Comparison of ENCODE assay signal across 15 mouse cellular contexts in the genomic region with DNA sequence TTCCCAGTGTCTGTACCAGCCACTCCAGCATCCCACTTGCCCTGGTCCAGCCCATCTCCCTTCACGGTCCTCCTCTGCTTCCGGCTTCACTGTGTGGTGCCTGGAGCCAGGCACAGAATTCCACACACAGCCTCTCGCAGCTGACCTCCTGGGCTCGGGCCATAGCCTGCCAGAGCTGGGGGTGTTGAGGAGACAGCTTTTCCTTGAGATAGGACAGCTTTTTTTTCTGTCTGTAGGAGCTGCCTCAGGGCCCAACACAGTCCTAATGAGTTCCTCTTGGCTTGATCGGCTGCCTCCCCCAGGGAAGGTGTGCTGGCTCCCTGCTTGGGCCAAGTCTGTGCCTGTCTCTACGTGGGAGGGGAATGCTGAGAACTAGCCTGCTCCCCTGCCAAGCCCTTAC. TPM values are rescaled to one million over a fixed set of nuclear protein-coding genes. Genes with fewer than 3 reads are reported as not detected.
DNase-seq lines count a peak whose midpoint lies in the region; ATAC-seq and TF ChIP-seq lines count a peak whose summit lies in the region.
"Had no signal": no experiment of that assay in that cellular context is flagged by ENCODE, and none has a peak within 500 bp of the region (broad histone marks: within the 10 kb centered on the region; RNA-seq: fewer than 3 reads in every experiment).

No protein-coding gene starts in this region.

- no peaks in the 10 kb centered on the region for H3K36me3 ChIP-seq in lung, postnatal 0 days (ENCODE audit: insufficient read depth, low read length)
- no peaks in the 10 kb centered on the region for H3K36me3 ChIP-seq in embryonic facial prominence, embryonic 15.5 days
- H3K36me3 ChIP-seq in limb, embryonic 14.5 days (ENCODE audit: control insufficient read depth, insufficient read depth, low read length): no peaks in the 10 kb centered on the region
- H3K36me3 ChIP-seq: heart, embryonic 15.5 days; intestine, embryonic 15.5 days; neural tube, embryonic 15.5 days had no signal

- H3K27ac ChIP-seq in lung, postnatal 0 days (ENCODE audit: low read length): no peak overlapping the region
- peak overlapping the region; percentile 51 for H3K27ac ChIP-seq in embryonic facial prominence, embryonic 15.5 days (replicated peaks)
- no peak overlapping the region for H3K27ac ChIP-seq in limb, embryonic 14.5 days (replicated peaks; ENCODE audit: low read depth, low read length)
- H3K27ac ChIP-seq: heart, embryonic 15.5 days; intestine, embryonic 15.5 days; layer of hippocampus, adult 2 months; neural tube, embryonic 15.5 days had no signal

- WGBS in lung, postnatal 0 days: 22% methylated on average over 6 of the region's 6 CpGs
- WGBS in embryonic facial prominence, embryonic 15.5 days: 6% methylated on average over 6 of the region's 6 CpGs
- 2% methylated on average over 5 of the region's 6 CpGs for WGBS in limb, embryonic 14.5 days

- H3K4me1 ChIP-seq in lung, postnatal 0 days (ENCODE audit: insufficient read depth, low read depth, low read length): no peaks in the 10 kb centered on the region
- peaks cover 45% of the 10 kb centered on the region for H3K4me1 ChIP-seq in embryonic facial prominence, embryonic 15.5 days
- peaks cover 10% of the 10 kb centered on the region for H3K4me1 ChIP-seq in limb, embryonic 14.5 days (ENCODE audit: control insufficient read depth, insufficient read depth, low read length)

- no peak for TF ChIP-seq EP300 in lung, postnatal 0 days (IDR thresholded peaks at IDR 0.05)

- no peak overlapping the region for H3K4me3 ChIP-seq in lung, postnatal 0 days (ENCODE audit: low read depth, low read length)
- H3K4me3 ChIP-seq in embryonic facial prominence, embryonic 15.5 days (replicated peaks): no peak overlapping the region
- H3K4me3 ChIP-seq in limb, embryonic 14.5 days (replicated peaks; ENCODE audit: low read length): no peak overlapping the region
- H3K4me3 ChIP-seq: heart, embryonic 15.5 days; intestine, embryonic 15.5 days; layer of hippocampus, adult 2 months; megakaryocyte, embryonic 14.5 days; neural tube, embryonic 15.5 days had no signal

- no peak overlapping the region for H3K4me2 ChIP-seq in lung, postnatal 0 days (replicated peaks; ENCODE audit: low read depth, low read length)
- H3K4me2 ChIP-seq in embryonic facial prominence, embryonic 15.5 days (replicated peaks): no peak overlapping the region
- no peak overlapping the region for H3K4me2 ChIP-seq in limb, embryonic 14.5 days (replicated peaks; ENCODE audit: low read depth, low read length, severe bottlenecking)
- H3K4me2 ChIP-seq: heart, embryonic 15.5 days; intestine, embryonic 15.5 days; neural tube, embryonic 15.5 days had no signal

- TF ChIP-seq CTCF in lung, postnatal 0 days (IDR thresholded peaks at IDR 0.05): no peak

- ATAC-seq in frontal cortex, adult (ENCODE audit: low TSS enrichment): 0 out of 2 replicates have a peak, but pooled peaks have one; percentile 20
- no peak; the same call in 1 of the 2 replicates for ATAC-seq in lung, postnatal 0 days
- peak; percentile 25; the same call in 1 of the 2 replicates for ATAC-seq in embryonic facial prominence, embryonic 15.5 days (ENCODE audit: insufficient number of reproducible peaks, low FRiP score, low TSS enrichment, low read depth)
- ATAC-seq in limb, embryonic 14.5 days (ENCODE audit: low FRiP score, low read depth): no peak; the same call in 1 of the 2 replicates
- ATAC-seq: intestine, embryonic 15.5 days had no signal

- H3K9ac ChIP-seq in lung, postnatal 0 days (replicated peaks; ENCODE audit: low read depth): no peak overlapping the region
- no peak overlapping the region for H3K9ac ChIP-seq in embryonic facial prominence, embryonic 15.5 days
- peak overlapping the region; percentile 21; the same call in 1 of the 2 replicates for H3K9ac ChIP-seq in limb, embryonic 14.5 days (ENCODE audit: low read depth, low read length, severe bottlenecking)
- H3K9ac ChIP-seq: heart, embryonic 15.5 days; intestine, embryonic 15.5 days; neural tube, embryonic 15.5 days had no signal

- H3K9me3 ChIP-seq in lung, postnatal 0 days (ENCODE audit: low read length): no peaks in the 10 kb centered on the region
- H3K9me3 ChIP-seq in embryonic facial prominence, embryonic 15.5 days (replicated peaks): no peaks in the 10 kb centered on the region
- H3K9me3 ChIP-seq in limb, embryonic 14.5 days (ENCODE audit: control insufficient read depth, low read length): no peaks in the 10 kb centered on the region
- H3K9me3 ChIP-seq: heart, embryonic 15.5 days; intestine, embryonic 15.5 days; megakaryocyte, embryonic 14.5 days; neural tube, embryonic 15.5 days had no signal

- TF ChIP-seq POLR2A in limb, embryonic 14.5 days (IDR thresholded peaks at IDR 0.05; ENCODE audit: borderline replicate concordance, extremely low read depth, insufficient read depth, insufficient read length): no peak

- no peaks in the 10 kb centered on the region for H3K27me3 ChIP-seq in lung, postnatal 0 days (replicated peaks; ENCODE audit: insufficient read depth, low read length)
- H3K27me3 ChIP-seq in embryonic facial prominence, embryonic 15.5 days: no peaks in the 10 kb centered on the region
- H3K27me3 ChIP-seq in limb, embryonic 14.5 days (ENCODE audit: control insufficient read depth, insufficient read depth, low read length): no peaks in the 10 kb centered on the region
- H3K27me3 ChIP-seq: heart, embryonic 15.5 days; intestine, embryonic 15.5 days had no signal

- no peak for DNase-seq in frontal cortex, postnatal 36 days (ENCODE audit: low spot score in 2 of 2)
- DNase-seq in lung, postnatal 4 days: peak; percentile 34 to 71
- DNase-seq in lung, postnatal 0 days (ENCODE audit: low spot score): no peak
- no peak for DNase-seq in limb, embryonic 14.5 days (ENCODE audit: low spot score)
- DNase-seq in c-Kit-positive CD71-positive TER-119-positive erythroid progenitor cells, embryonic 14.5 days (ENCODE audit: low spot score): no peak
- no peak for DNase-seq in right cerebral cortex, postnatal 36 days (ENCODE audit: low spot score in 2 of 2)
- DNase-seq: B cell, adult 2 months; thymus, adult 18-20 months had no signal

RNA-seq across cellular contexts. Expression of a gene that starts 17.0 kb away (rescaled TPM):
- polyA plus RNA-seq in lung, postnatal 0 days (2015; fragmentation: Nextera tagmentation; extraction: Ambion mirVana): 2.9 and 3.4 TPM in 2 replicates
- polyA plus RNA-seq in embryonic facial prominence, embryonic 15.5 days (2015; fragmentation: Nextera tagmentation; extraction: Ambion mirVana): 6.1 and 7.2 TPM in 2 replicates
- 1.1 and 1.6 TPM in 2 replicates for polyA plus RNA-seq in limb, embryonic 14.5 days (2012; rRNA removed)
- polyA plus RNA-seq in limb, embryonic 14.5 days (2014; fragmentation: Nextera tagmentation; extraction: Ambion mirVana): 0.68 and 0.84 TPM in 2 replicates

RNA-seq across cellular contexts. Expression of a gene that starts 45.9 kb away (rescaled TPM):
- polyA plus RNA-seq in lung, postnatal 0 days (2015; fragmentation: Nextera tagmentation; extraction: Ambion mirVana): 11.7 and 12.6 TPM in 2 replicates
- polyA plus RNA-seq in embryonic facial prominence, embryonic 15.5 days (2015; fragmentation: Nextera tagmentation; extraction: Ambion mirVana): 23.8 and 26.6 TPM in 2 replicates
- 28.2 and 35.4 TPM in 2 replicates for polyA plus RNA-seq in limb, embryonic 14.5 days (2012; rRNA removed)
- polyA plus RNA-seq in limb, embryonic 14.5 days (2014; fragmentation: Nextera tagmentation; extraction: Ambion mirVana): 32.3 and 44.7 TPM in 2 replicates

RNA-seq across cellular contexts. Expression of a gene that starts 58.3 kb away (rescaled TPM):
- 0.02 and 0.08 TPM in 2 replicates for polyA plus RNA-seq in lung, postnatal 0 days (2015; fragmentation: Nextera tagmentation; extraction: Ambion mirVana)
- polyA plus RNA-seq in embryonic facial prominence, embryonic 15.5 days (2015; fragmentation: Nextera tagmentation; extraction: Ambion mirVana): 0.22 and 0.29 TPM in 2 replicates
- polyA plus RNA-seq in limb, embryonic 14.5 days (2012; rRNA removed): 0.34 and 0.40 TPM in 2 replicates
- 0.17 and 0.28 TPM in 2 replicates for polyA plus RNA-seq in limb, embryonic 14.5 days (2014; fragmentation: Nextera tagmentation; extraction: Ambion mirVana)
- polyA plus RNA-seq: heart, embryonic 15.5 days had no signal

Comparison
In these comparisons a context has a peak if more than half of its experiments do, and no peak if none do; other contexts are left out.
1. DNase-seq: peak in lung, postnatal 4 days (2 of 2); none in frontal cortex, postnatal 36 days (0 of 2), lung, postnatal 0 days (single experiment), limb, embryonic 14.5 days (single experiment), c-Kit-positive CD71-positive TER-119-positive erythroid progenitor cells, embryonic 14.5 days (single experiment) and right cerebral cortex, postnatal 36 days (0 of 2).
2. ATAC-seq: peak in frontal cortex, adult (single experiment) and embryonic facial prominence, embryonic 15.5 days (single experiment); none in lung, postnatal 0 days (single experiment) and limb, embryonic 14.5 days (single experiment).